Mouse (Mus musculus) midbrain, embryonic 11.5 days (tissue): ENCODE results near the gene Nceh1. TPM values are rescaled to one million over a fixed set of nuclear protein-coding genes. Genes with fewer than 3 reads are reported as not detected.

ENCODE experiments used
- ATAC-seq: fragments of 200-750 bp; cut with Nextera tagmentation; 2 replicates; pipeline ENCODE4 v1.8.0; 2017; ENCODE audit warnings: moderate TSS enrichment, moderate library complexity; ENCODE audit not compliant: low FRiP score
- DNase-seq: peaks from one replicate; pipeline ENCODE4 v3.0.0; 2015; ENCODE audit warnings: low spot score; ENCODE audit errors: missing footprints
- H3K27ac ChIP-seq: fragments of 300-500 bp; sonication (generic); 2 replicates; pipeline ENCODE4 v1.5.1; 2014; ENCODE audit warnings: low read depth, low read length
- H3K27me3 ChIP-seq: fragments of 300-500 bp; sonication (generic); 2 replicates; pipeline ENCODE4 v1.6.1; 2014; ENCODE audit warnings: mild to moderate bottlenecking, low read length, moderate library complexity, mixed read lengths; ENCODE audit not compliant: control insufficient read depth, insufficient read depth
- H3K36me3 ChIP-seq: fragments of 300-500 bp; sonication (generic); 2 replicates; pipeline ENCODE4 v1.6.1; 2014; ENCODE audit warnings: mild to moderate bottlenecking, low read length, moderate library complexity, mixed read lengths; ENCODE audit not compliant: control insufficient read depth, insufficient read depth
- H3K4me1 ChIP-seq: fragments of 300-500 bp; sonication (generic); 2 replicates; pipeline ENCODE4 v1.6.1; 2014; ENCODE audit warnings: low read length; ENCODE audit not compliant: control insufficient read depth, insufficient read depth
- H3K4me2 ChIP-seq: fragments of 300-500 bp; sonication (generic); 2 replicates; pipeline ENCODE4 v1.6.1; 2014; ENCODE audit warnings: mild to moderate bottlenecking, moderate library complexity
- H3K4me3 ChIP-seq: fragments of 300-500 bp; sonication (generic); 2 replicates; pipeline ENCODE4 v1.5.1; 2014; ENCODE audit warnings: low read depth, low read length
- H3K9ac ChIP-seq: fragments of 300-500 bp; sonication (generic); 2 replicates; pipeline ENCODE4 v1.6.1; 2014; ENCODE audit warnings: low read length
- H3K9me3 ChIP-seq: fragments of 300-500 bp; sonication (generic); 2 replicates; pipeline ENCODE4 v1.6.1; 2016; ENCODE audit warnings: low read length; ENCODE audit not compliant: control insufficient read depth
- WGBS: fragments of 180-500 bp; shearing (Covaris S2); extraction: QIAGEN DNeasy Blood & Tissue Kit; methylation state at CpG from one replicate; pipeline ENCODE4 v1.1.7; 2014; 5-methylcytosine and 5-hydroxymethylcytosine counted together
- polyA plus RNA-seq: library from polyadenylated mRNA; unstranded; fragments of >200 nt; fragmentation: Nextera tagmentation; extraction: Ambion mirVana; gene quantifications from 2 replicates; pipeline ENCODE4 v1.2.1, GENCODE M21; 2014

The Nceh1 gene
- polyA plus RNA-seq, 1 experiment from 2014 or later = 4.1 TPM

DNA sequence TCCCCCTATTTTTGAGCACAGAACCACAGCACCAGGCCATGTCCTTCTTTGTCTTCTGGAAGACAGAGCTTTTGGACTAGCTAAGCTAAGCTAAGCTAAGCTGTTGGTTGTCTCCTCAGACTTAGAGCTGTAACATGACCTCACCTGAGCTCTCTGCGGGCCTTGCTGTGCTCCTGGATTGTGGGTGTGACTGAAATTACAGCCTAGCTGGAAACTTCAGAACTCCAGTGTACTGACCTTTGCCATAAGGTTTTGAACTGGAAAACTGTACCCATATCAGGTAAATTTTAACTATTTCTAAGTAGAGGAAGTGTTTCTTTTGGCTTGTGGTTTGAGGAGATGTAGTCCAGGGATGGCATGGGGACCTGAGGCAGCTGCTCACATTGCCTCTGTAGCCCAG, 5.6 kb downstream of the Nceh1 start:
- DNase-seq = peak; percentile 19
- no peak overlapping the region for H3K4me2 ChIP-seq
- peaks cover 5% of the 10 kb centered on the region; the same call in 1 of the 2 replicates for H3K4me1 ChIP-seq
- ATAC-seq = no peak
- H3K9me3 ChIP-seq = no peaks in the 10 kb centered on the region
- H3K36me3 ChIP-seq = no peaks in the 10 kb centered on the region
- no peak overlapping the region for H3K9ac ChIP-seq
- WGBS = 88% methylated on average over 1 of the region's 1 CpGs
- no peak overlapping the region for H3K27ac ChIP-seq
- H3K4me3 ChIP-seq = no peak overlapping the region
- H3K27me3 ChIP-seq = no peaks in the 10 kb centered on the region

DNA sequence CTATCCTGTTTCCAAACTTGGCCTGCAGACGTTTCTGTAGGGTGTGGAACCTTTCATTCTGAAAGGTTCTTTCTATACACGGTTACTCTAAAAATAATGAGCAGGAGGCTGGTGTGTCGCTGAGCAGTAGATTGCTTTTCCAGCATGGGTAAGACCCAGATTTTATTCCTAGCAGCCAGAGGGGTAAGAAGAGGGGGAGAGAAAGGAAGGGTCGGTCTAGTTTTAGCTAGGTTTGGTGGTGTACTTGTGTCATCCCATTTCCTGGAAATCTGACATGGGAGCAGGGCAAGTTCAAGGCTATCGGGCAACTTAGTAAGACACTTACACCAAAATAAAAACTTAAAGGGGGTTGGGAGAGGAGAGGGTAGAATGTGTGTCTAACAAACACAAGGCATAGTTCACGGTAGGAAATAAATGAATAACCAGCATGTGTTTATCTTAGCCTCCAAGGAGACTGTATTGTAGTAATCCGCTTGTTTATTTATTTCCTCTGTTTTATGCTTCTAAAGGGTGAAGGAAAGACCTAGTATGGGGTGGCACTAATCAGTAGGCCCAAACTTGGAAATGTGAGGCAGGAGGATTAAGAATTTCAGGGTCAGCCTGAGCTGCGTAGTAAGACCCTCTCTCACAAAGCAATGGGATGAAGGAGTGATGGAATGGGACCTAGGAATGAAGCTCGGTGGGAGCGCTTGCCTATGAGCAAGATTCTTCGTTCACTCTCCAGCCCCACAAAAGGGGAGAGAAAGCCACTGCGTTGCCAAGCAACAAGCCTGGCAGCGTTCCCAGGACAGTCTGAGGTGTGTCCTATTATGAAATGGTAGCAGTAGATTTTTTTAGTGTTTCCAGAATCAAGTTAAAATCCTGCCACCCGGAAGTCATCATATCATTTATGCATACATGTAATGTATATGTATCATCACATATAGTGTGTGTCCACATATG, 6.8 kb downstream of the Nceh1 start:
- no peak for ATAC-seq
- Histone ChIP-seq H3K27ac (no peak overlapping the region), H3K4me1 (no peaks in the 10 kb centered on the region), H3K36me3 (no peaks in the 10 kb centered on the region), H3K4me3 (no peak overlapping the region), H3K4me2 (no peak overlapping the region), H3K27me3 (no peaks in the 10 kb centered on the region), H3K9ac (no peak overlapping the region), H3K9me3 (no peaks in the 10 kb centered on the region)
- 75% methylated on average over 14 of the region's 14 CpGs for WGBS
- peak; percentile 81 for DNase-seq

GRCm38 (mm10) chr3:27190865-27191264, 8.1 kb downstream of the Nceh1 start:
- Histone ChIP-seq H3K36me3 (no peaks in the 10 kb centered on the region), H3K4me2 (no peak overlapping the region), H3K27me3 (no peaks in the 10 kb centered on the region), H3K4me1 (no peaks in the 10 kb centered on the region), H3K9me3 (no peaks in the 10 kb centered on the region), H3K27ac (no peak overlapping the region), H3K9ac (no peak overlapping the region), H3K4me3 (no peak overlapping the region)
- no peak for ATAC-seq
- WGBS = 94% methylated on average over 4 of the region's 4 CpGs
- peak; percentile 47 for DNase-seq

DNA sequence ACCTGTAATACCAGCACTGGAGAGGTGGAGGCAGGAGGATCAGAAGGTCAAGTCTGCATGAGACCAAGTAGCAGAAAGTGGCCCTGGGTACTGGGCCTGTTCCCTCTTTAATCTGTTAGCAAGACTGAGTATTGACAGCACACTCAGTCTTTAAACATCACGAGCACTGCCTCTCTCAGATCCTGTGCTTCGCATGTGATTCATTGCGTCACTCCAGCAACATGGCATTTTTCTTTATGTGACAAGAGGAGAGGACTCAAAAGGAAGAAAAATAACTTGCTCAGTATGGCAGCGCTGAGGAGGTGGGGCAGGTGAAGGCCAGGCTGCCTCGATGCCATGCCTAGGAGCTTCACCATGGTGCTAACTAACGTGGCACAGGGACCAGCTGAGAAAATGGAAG, 9.1 kb downstream of the Nceh1 start:
- DNase-seq = peak; percentile 28
- Histone ChIP-seq H3K4me1 (no peaks in the 10 kb centered on the region), H3K9me3 (no peaks in the 10 kb centered on the region), H3K27me3 (no peaks in the 10 kb centered on the region), H3K4me3 (no peak overlapping the region), H3K36me3 (no peaks in the 10 kb centered on the region), H3K4me2 (no peak overlapping the region), H3K9ac (no peak overlapping the region), H3K27ac (no peak overlapping the region)
- ATAC-seq = no peak
- WGBS = 86% methylated on average over 6 of the region's 6 CpGs

DNA sequence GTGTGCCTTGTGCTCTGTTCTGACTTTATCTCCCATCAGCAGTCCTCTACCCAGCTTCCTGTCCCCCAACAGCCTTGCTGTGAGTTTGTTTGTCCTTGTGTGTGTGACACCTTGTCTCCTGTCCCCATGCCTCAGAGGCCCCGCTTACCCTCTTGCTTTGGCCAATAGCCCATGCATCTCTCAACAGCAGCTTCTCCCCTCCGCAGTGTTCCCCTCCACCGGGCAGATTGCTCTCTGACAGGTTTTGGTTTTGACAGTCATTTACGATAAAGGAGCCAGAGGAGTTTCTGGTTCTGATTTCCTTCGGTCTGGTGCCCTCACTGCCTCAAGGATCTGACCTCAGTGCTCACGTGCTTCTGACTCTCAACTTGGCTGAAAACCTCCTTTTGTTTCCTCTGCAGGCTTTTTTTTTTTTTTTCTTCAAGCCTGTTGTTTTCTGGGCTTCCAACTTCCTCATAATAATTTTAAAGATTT, 11.1 kb downstream of the Nceh1 start:
- Histone ChIP-seq H3K4me2 (no peak overlapping the region), H3K27me3 (no peaks in the 10 kb centered on the region), H3K27ac (no peak overlapping the region), H3K36me3 (no peaks in the 10 kb centered on the region), H3K9ac (no peak overlapping the region), H3K4me3 (no peak overlapping the region), H3K9me3 (no peaks in the 10 kb centered on the region), H3K4me1 (no peaks in the 10 kb centered on the region)
- ATAC-seq (no peak), DNase-seq (peak; percentile 45)
- 77% methylated on average over 6 of the region's 6 CpGs for WGBS

DNA sequence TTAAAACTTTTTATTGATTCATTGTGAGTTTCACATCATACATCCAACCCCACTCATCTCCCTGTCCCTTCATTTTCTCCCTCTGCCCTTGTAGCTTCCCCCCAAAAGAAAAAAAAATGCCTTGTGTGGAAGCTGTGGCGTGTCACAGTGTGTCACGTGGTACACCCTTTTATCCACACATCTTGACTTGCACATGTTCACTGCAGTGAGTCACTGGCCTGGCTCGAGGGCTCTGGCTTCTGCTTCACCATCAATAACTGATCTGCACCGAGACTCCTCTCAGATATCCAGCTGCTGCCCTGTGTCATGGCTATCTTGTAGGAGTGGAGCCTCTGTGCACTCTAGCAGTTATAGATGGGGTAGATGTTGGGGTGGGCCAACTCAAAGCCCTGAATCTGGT, 12.4 kb downstream of the Nceh1 start:
- no peak overlapping the region for H3K9ac ChIP-seq
- H3K36me3 ChIP-seq = no peaks in the 10 kb centered on the region
- no peak overlapping the region for H3K4me3 ChIP-seq
- 82% methylated on average over 4 of the region's 4 CpGs for WGBS
- DNase-seq = no peak
- H3K27me3 ChIP-seq = no peaks in the 10 kb centered on the region
- no peak overlapping the region for H3K27ac ChIP-seq
- H3K4me1 ChIP-seq = no peaks in the 10 kb centered on the region
- H3K4me2 ChIP-seq = no peak overlapping the region
- no peaks in the 10 kb centered on the region for H3K9me3 ChIP-seq
- no peak for ATAC-seq

DNA sequence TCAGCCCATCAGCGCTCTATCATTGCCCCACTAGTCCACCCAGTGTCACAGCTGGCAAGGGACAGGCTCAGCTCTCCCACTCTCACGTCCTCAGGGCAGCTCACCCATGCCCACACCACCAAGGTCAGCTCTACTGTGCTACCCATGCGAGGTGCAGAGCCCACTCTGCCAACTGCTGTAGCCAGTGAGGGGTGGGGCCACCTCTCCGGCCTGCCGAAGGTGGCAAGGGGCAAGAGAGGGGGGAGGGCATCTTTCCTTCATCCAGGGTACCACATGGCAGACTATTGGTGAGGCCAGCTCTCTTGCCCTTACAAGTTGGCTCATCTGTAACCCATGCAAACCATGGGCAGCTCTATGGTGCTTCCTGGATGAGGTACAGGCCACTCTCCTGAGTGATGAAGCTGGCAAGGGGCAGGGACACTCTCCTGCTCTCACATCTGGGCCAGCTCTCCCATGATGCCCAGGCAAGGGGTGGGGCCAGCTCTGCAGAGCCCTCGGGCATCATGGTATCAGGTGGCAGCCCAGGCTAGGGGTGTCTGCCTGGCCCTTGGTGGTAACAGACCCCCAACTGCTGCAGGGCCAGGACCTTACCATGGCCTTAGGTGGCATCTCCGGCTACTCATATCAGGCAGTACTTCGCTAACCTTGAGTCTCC, 12.9 kb downstream of the Nceh1 start:
- H3K27ac ChIP-seq = no peak overlapping the region
- ATAC-seq = no peak
- WGBS = 88% methylated on average over 8 of the region's 8 CpGs

DNA sequence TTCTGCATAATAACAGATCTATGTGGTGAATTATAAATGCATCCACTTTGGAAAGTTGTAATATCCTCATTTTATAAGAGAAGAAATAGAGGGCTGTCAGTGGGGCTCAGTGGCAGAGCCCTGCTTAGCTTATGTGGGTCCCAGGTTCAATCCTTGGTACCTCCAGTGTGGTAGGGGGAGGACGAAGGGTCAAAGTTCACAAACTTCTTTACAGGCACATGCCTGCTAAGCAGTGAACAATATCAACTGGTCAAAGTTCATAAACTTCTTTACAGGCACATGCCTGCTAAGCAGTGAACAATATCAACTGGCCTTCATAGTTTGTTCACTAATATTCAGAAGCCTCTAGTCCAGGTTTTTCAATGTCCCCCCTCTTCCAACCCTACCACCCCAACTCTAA, 13.8 kb downstream of the Nceh1 start:
- Histone ChIP-seq H3K4me2 (no peak overlapping the region), H3K4me1 (no peaks in the 10 kb centered on the region), H3K27ac (no peak overlapping the region), H3K9me3 (no peaks in the 10 kb centered on the region), H3K9ac (no peak overlapping the region), H3K4me3 (no peak overlapping the region), H3K27me3 (no peaks in the 10 kb centered on the region), H3K36me3 (no peaks in the 10 kb centered on the region)
- WGBS = 79% methylated on average over 1 of the region's 1 CpGs
- ATAC-seq = no peak
- DNase-seq = no peak

More for the DNA sequence above, 12.9 kb downstream of the Nceh1 start:
- no peak overlapping the region for H3K4me2 ChIP-seq
- no peak for DNase-seq
- H3K36me3 ChIP-seq = no peaks in the 10 kb centered on the region
- H3K4me1 ChIP-seq = no peaks in the 10 kb centered on the region
- H3K27me3 ChIP-seq = no peaks in the 10 kb centered on the region
- H3K9ac ChIP-seq = no peak overlapping the region
- H3K4me3 ChIP-seq = no peak overlapping the region
- no peaks in the 10 kb centered on the region for H3K9me3 ChIP-seq

- ATAC-seq = no peak
- H3K36me3 ChIP-seq = no peaks in the 10 kb centered on the region
- no peak overlapping the region for H3K27ac ChIP-seq
- no peaks in the 10 kb centered on the region for H3K4me1 ChIP-seq
- H3K4me3 ChIP-seq = no peak overlapping the region
- DNase-seq = peak; percentile 68
- H3K27me3 ChIP-seq = no peaks in the 10 kb centered on the region
- 72% methylated on average over 5 of the region's 5 CpGs for WGBS
- H3K9ac ChIP-seq = no peak overlapping the region
- no peak overlapping the region for H3K4me2 ChIP-seq
- H3K9me3 ChIP-seq = no peaks in the 10 kb centered on the region
Measured at GRCm38 (mm10) chr3:27197816-27198215, 15.1 kb downstream of the Nceh1 start.
